Mouse (Mus musculus) embryo, embryonic 11 days (tissue): ENCODE measurements around the gene Duox2.

Experiments
- DNase-seq: peaks from one replicate; pipeline ENCODE4 v3.0.0-alpha.2; 2015

Gene Duox2

GRCm38 (mm10) chr2:122236321-122236720 is 61.9 kb downstream of the Duox2 start:
- no peak for DNase-seq

- DNase-seq = no peak
Observed at GRCm38 (mm10) chr2:122235425-122235824, 62.8 kb downstream of the Duox2 start.

- peak; percentile 97 for DNase-seq
Observed at GRCm38 (mm10) chr2:122234611-122235288, 63.5 kb downstream of the Duox2 start, which contains the start of gene Sord. Sord (plus strand) TSS chr2:122234749.

- DNase-seq = peak; percentile 72
Observed at GRCm38 (mm10) chr2:122233759-122234557, 64.3 kb downstream of the Duox2 start.

- no peak for DNase-seq
Observed at GRCm38 (mm10) chr2:122233341-122233740, 64.9 kb downstream of the Duox2 start.

- DNase-seq = no peak
Observed at GRCm38 (mm10) chr2:122231616-122232015, 66.6 kb downstream of the Duox2 start.

GRCm38 (mm10) chr2:122230395-122230794 is 67.9 kb downstream of the Duox2 start:
- DNase-seq = no peak
